Mouse (Mus musculus) heart, postnatal 36 days (tissue): ENCODE data around the gene Zfp94. TPM values are rescaled to one million over a fixed set of nuclear protein-coding genes. Genes with fewer than 3 reads are reported as not detected.

ENCODE experiments used
- DNase-seq, 2 experiments: peaks; one replicate each; pipeline ENCODE4 v3.0.0; 2021 to 2022
- intact Hi-C: fragments of 180-260 bp; cut with DNase I; formaldehyde crosslinking; loops from one replicate; pipeline ENCODE4 v1.15.1; 2025
- total RNA-seq, 2 experiments: library from RNA; stranded (reverse); gene quantifications; 2 replicates each; pipeline ENCODE4 v1.2.3; 2021

Zfp94 gene
- total RNA-seq, 2 experiments from 2014 or later, result 1.7 to 2.5 TPM

- intact Hi-C loops, result no loop called here
- no peak for DNase-seq
Observed at GRCm38 (mm10) chr7:24322593-24322992, 6.1 kb upstream of the Zfp94 start.

GRCm38 (mm10) chr7:24318942-24319341 lies 2.5 kb upstream of the Zfp94 start:
- no peak for DNase-seq
- intact Hi-C loops, result loop anchor here (5.0 kb wide), 5 partner anchors 67 to 1078 kb away; partner anchors contain the start of genes Lipe, Smg9, Zfp108 and Zfp180

- peak in 1 of 2 experiments; percentile 3 for DNase-seq
- intact Hi-C loops, result loop anchor here (1.0 to 5.0 kb wide), 7 partner anchors 15 to 1081 kb away; partner anchors contain the start of genes Lipe, Smg9, Zfp108 and Zfp180
Observed at GRCm38 (mm10) chr7:24315726-24316566, 520 bp downstream of the Zfp94 start.

- intact Hi-C loops, result loop anchor here (2.0 kb wide), 1 partner anchor 16 kb away; the partner anchor contains the start of gene Zfp94
Observed at GRCm38 (mm10) chr7:24300771-24301282, 15.6 kb downstream of the Zfp94 start, which contains the start of gene Zfp61. TSS of gene Zfp61 (minus strand) at chr7:24301232.

GRCm38 (mm10) chr7:24299823-24300481 lies 16.5 kb downstream of the Zfp94 start:
- intact Hi-C loops, result loop anchor here (2.0 to 5.0 kb wide), 2 partner anchors 17 to 333 kb away; partner anchors contain the start of gene Zfp94

More at GRCm38 (mm10) chr7:24300771-24301282, 15.6 kb downstream of the Zfp94 start, which contains the start of gene Zfp61:
- peak; percentile 15 to 27 for DNase-seq

GRCm38 (mm10) chr7:24298973-24299708 lies 17.3 kb downstream of the Zfp94 start:
- peak; percentile 61 to 78 for DNase-seq

More at GRCm38 (mm10) chr7:24299823-24300481, 16.5 kb downstream of the Zfp94 start:
- peak; percentile 4 to 13 for DNase-seq

GRCm38 (mm10) chr7:24298635-24298972 lies 17.9 kb downstream of the Zfp94 start:
- no peak for DNase-seq
- intact Hi-C loops, result loop anchor here (5.0 kb wide), 1 partner anchor 331 kb away; no protein-coding TSS in a partner anchor

More at GRCm38 (mm10) chr7:24298973-24299708, 17.3 kb downstream of the Zfp94 start:
- intact Hi-C loops, result loop anchor here (5.0 kb wide), 1 partner anchor 332 kb away; no protein-coding TSS in a partner anchor

- intact Hi-C loops, result loop anchor here (2.0 to 5.0 kb wide), 2 partner anchors 23 to 330 kb away; no protein-coding TSS in a partner anchor
- DNase-seq, result no peak
Observed at GRCm38 (mm10) chr7:24297361-24298095, 18.9 kb downstream of the Zfp94 start.

- intact Hi-C loops, result loop anchor here (2.0 to 5.0 kb wide), 2 partner anchors 22 to 329 kb away; no protein-coding TSS in a partner anchor
- DNase-seq, result no peak
Observed at GRCm38 (mm10) chr7:24296386-24296785, 20.1 kb downstream of the Zfp94 start.

- intact Hi-C loops, result loop anchor here (5.0 kb wide), 1 partner anchor 328 kb away; no protein-coding TSS in a partner anchor
Observed at GRCm38 (mm10) chr7:24295376-24295775, 21.1 kb downstream of the Zfp94 start.

GRCm38 (mm10) chr7:24294763-24295162 lies 21.7 kb downstream of the Zfp94 start:
- DNase-seq, result no peak
- intact Hi-C loops, result loop anchor here (5.0 kb wide), 1 partner anchor 327 kb away; no protein-coding TSS in a partner anchor

More at GRCm38 (mm10) chr7:24295376-24295775, 21.1 kb downstream of the Zfp94 start:
- DNase-seq, result no peak

- DNase-seq, result no peak
- intact Hi-C loops, result no loop called here
Observed at GRCm38 (mm10) chr7:24293061-24293851, 23.2 kb downstream of the Zfp94 start.

GRCm38 (mm10) chr7:24291387-24292090 lies 24.9 kb downstream of the Zfp94 start:
- intact Hi-C loops, result no loop called here
- DNase-seq, result no peak

GRCm38 (mm10) chr7:24290106-24290693 lies 26.3 kb downstream of the Zfp94 start:
- intact Hi-C loops, result no loop called here
- no peak for DNase-seq

GRCm38 (mm10) chr7:24288512-24288911 lies 28.0 kb downstream of the Zfp94 start:
- intact Hi-C loops, result no loop called here

GRCm38 (mm10) chr7:24287670-24288069 lies 28.8 kb downstream of the Zfp94 start:
- intact Hi-C loops, result no loop called here
- DNase-seq, result no peak

More at GRCm38 (mm10) chr7:24288512-24288911, 28.0 kb downstream of the Zfp94 start:
- DNase-seq, result no peak

- intact Hi-C loops, result no loop called here
- no peak for DNase-seq
Observed at GRCm38 (mm10) chr7:24286916-24287315, 29.6 kb downstream of the Zfp94 start.
